Mouse (Mus musculus) embryonic fibroblast, embryonic 13.5 days (primary cell): ENCODE data around the gene Gadd45a. TPM values are rescaled to one million over a fixed set of nuclear protein-coding genes. Genes with fewer than 3 reads are reported as not detected.
"Not testable (repeated sequence)": the region's sequence is repeated elsewhere in the genome, so short reads cannot be mapped to it uniquely, and the experiment has no call there.

Experiments used
- H3K27ac ChIP-seq: 2 replicates; pipeline ENCODE4 v1.5.1; 2012; ENCODE audit warnings: low read length, control low read depth, inconsistent platforms; ENCODE audit not compliant: insufficient read depth
- H3K4me1 ChIP-seq: 2 replicates; pipeline ENCODE4 v1.6.1; 2011; ENCODE audit warnings: low read length; ENCODE audit not compliant: control insufficient read depth, insufficient read depth
- H3K4me3 ChIP-seq: 2 replicates; pipeline ENCODE4 v1.5.1; 2011; ENCODE audit warnings: mild to moderate bottlenecking, control low read depth, low read length; ENCODE audit not compliant: insufficient read depth
- CTCF ChIP-seq: IDR thresholded peaks from 2 replicates; pipeline ENCODE4 v1.5.1; 2011; ENCODE audit warnings: mild to moderate bottlenecking, control low read depth, low read length, moderate library complexity, borderline replicate concordance; ENCODE audit not compliant: insufficient read depth
- POLR2A ChIP-seq: IDR thresholded peaks from 2 replicates; pipeline ENCODE4 v1.6.1; 2011; ENCODE audit warnings: low read depth, mild to moderate bottlenecking, control low read depth, low read length, moderate library complexity
- polyA plus RNA-seq: library from polyadenylated mRNA; stranded (reverse); fragments of >200 nt; gene quantifications from 2 replicates; pipeline ENCODE4 v1.2.4, GENCODE M21; 2011; ENCODE audit warnings: low read depth; ENCODE audit not compliant: missing spikeins, insufficient read length

Gadd45a gene
- polyA plus RNA-seq, 1 experiment, result 69.2 TPM

DNA sequence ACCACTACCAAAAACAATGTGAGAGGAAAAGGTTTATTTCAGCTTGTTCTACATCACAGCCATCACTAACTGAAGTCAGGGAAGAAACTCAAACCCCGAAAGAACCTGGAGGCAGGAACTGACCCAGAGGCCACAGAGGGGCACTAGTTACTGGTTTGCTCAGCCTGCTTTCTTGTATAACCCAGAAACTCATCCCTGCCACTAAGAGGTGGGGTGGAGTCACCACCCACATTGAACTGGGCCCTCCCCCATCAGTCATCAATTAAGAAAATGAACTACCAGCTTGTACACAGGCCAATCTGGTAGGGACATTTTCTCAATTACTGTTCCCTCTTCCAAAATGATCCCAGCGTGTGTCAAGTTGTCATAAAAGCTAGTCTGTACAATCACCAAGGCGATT, 10.6 kb downstream of the Gadd45a start:
- TF ChIP-seq POLR2A, result no peak
- Histone ChIP-seq H3K27ac (no peak overlapping the region), H3K4me3 (no peak overlapping the region), H3K4me1 (no peaks in the 10 kb centered on the region)

DNA sequence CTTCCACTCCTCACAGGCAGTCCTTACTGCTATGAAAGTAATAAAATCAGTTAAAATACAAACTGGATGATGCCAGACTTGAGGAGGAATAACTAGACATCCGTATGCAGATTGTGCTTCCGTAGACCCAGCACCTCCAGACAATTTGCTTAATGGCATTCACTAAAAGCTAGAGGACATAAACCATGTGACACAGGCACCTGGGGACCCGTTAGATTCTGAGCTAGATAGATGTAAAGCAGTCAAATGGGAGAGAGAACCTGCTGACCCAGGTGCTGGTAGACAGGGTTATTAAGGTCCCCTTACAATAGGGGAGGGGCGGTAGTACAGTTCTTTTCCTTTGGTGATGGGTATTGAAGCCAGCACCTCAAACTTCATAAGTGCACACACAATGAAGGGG, 13.5 kb downstream of the Gadd45a start:
- TF ChIP-seq POLR2A, result no peak
- TF ChIP-seq CTCF, result no peak
- Histone ChIP-seq H3K27ac (no peak overlapping the region), H3K4me3 (no peak overlapping the region), H3K4me1 (no peaks in the 10 kb centered on the region)

GRCm38 (mm10) chr6:67021308-67021707, 15.9 kb downstream of the Gadd45a start:
- H3K4me3 ChIP-seq, result no peak overlapping the region
- no peak overlapping the region for H3K27ac ChIP-seq
- no peaks in the 10 kb centered on the region for H3K4me1 ChIP-seq
- TF ChIP-seq CTCF (no peak), POLR2A (no peak)

DNA sequence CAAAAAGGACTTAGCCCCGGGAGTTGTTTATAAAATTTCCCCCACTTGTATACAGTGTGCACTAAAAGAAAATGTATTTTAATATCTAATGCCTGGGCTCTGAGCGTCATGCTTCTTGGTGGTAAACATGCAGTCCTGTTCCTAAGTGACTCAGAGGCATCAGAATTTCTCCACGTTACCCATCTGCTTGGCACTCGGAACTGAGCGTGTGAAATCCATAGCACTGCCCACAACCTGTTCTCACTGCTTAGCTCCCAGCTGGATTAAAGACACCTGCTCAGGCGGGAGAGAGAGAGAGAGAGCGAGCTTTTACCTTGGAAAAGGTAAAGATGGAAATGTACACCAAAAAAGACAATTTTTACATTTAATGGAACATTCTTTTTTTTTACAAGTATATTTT, 18.3 kb downstream of the Gadd45a start:
- H3K27ac ChIP-seq, H3K4me1 ChIP-seq, H3K4me3 ChIP-seq: not testable (repeated sequence)

- peaks cover 5% of the 10 kb centered on the region; the same call in 1 of the 2 replicates for H3K4me1 ChIP-seq
- TF ChIP-seq POLR2A (no peak), CTCF (no peak)
- H3K27ac ChIP-seq, result no peak overlapping the region
- H3K4me3 ChIP-seq, result no peak overlapping the region
Observed at GRCm38 (mm10) chr6:67018365-67018764, 18.9 kb downstream of the Gadd45a start.

DNA sequence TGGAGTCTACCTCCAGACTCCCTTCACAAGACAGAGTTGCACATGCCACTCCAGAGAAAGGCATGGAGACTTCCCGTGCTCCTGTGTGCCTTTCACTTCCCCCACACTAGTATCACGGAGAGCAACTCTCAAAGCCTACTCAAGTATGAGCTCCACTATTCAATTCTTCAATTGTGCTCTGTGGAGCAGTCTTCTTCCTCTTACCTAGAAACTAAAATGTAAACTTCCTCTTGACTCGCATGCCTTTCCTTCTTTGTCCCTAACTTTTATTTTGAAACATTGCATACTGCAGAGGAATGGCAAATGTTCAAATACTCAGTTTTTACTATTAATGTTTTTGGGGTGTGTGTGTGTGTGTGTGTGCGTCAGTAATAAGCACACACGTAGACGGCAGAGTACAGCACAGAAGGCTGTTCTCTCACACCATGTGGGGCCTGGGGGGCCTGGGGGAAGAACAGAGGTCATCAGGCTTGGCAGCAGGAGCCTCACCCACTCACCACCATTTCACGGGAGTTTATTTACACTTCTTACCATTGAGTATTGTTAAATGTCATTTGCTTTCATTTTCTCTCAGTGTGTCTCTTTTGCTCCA, 20.6 kb downstream of the Gadd45a start:
- Histone ChIP-seq H3K4me3 (no peak overlapping the region), H3K27ac (no peak overlapping the region), H3K4me1 (peaks cover 5% of the 10 kb centered on the region; the same call in 1 of the 2 replicates)
- TF ChIP-seq POLR2A (no peak), CTCF (no peak)

DNA sequence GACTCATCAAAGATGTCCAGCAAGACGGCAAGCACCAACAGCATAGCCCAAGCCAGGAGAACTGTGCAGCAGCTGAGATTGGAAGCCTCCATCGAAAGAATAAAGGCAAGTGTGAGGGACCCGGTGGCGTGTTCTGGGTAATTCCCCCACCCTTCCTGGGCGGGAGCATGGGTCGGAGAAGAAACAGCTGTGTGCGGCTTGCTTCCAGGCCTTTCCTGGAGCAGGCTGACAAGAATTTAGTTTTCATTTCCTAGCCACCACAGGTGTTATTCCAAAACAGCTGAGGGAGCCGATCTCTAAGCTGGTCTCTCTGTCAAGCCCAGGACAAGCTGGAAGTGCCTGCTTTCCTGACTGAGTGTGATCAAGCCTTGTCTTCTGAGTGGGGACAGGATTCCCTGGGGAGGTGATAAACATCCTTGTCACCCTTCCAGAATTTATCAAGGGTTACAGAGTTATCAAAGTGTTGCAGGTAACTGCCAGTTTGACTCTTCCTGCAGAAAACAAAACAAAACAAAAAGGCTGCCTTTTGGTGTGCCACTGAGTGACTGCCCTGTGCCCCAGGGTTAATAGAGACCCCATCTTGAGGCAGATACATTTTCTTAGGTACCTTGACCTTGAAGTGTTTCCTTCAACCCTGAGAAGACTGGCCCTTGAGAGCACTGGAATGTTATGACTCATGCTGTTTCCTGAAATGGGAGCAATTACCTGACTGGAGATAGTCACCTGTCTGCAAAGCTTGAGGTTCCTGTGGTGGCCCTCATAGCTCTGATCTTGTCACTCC, 21.3 kb downstream of the Gadd45a start:
- TF ChIP-seq POLR2A (no peak), CTCF (no peak)
- Histone ChIP-seq H3K4me3 (no peak overlapping the region), H3K4me1 (peaks cover 5% of the 10 kb centered on the region; the same call in 1 of the 2 replicates), H3K27ac (no peak overlapping the region)

DNA sequence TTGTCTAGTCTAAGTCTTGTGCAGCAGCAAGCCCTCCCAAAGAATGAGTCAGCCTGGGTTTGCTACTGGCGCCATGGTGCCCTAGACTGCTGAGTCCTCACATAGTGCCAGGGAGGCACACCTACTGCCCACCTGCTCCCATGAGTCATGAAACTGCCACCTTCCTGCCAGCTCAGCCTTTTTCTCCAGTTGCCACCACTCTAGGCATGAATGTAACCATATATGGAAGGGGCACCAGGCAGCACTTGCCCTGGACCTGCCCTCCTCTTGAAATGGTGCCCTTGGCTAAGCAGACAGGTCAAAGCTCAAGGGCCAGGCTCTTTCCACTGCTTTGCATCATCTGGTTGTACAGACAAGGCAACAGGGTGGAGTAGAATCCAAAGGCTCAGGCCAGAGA, 22.6 kb downstream of the Gadd45a start:
- Histone ChIP-seq H3K27ac (no peak overlapping the region), H3K4me1 (peaks cover 5% of the 10 kb centered on the region; the same call in 1 of the 2 replicates), H3K4me3 (no peak overlapping the region)
- TF ChIP-seq CTCF (no peak), POLR2A (no peak)

DNA sequence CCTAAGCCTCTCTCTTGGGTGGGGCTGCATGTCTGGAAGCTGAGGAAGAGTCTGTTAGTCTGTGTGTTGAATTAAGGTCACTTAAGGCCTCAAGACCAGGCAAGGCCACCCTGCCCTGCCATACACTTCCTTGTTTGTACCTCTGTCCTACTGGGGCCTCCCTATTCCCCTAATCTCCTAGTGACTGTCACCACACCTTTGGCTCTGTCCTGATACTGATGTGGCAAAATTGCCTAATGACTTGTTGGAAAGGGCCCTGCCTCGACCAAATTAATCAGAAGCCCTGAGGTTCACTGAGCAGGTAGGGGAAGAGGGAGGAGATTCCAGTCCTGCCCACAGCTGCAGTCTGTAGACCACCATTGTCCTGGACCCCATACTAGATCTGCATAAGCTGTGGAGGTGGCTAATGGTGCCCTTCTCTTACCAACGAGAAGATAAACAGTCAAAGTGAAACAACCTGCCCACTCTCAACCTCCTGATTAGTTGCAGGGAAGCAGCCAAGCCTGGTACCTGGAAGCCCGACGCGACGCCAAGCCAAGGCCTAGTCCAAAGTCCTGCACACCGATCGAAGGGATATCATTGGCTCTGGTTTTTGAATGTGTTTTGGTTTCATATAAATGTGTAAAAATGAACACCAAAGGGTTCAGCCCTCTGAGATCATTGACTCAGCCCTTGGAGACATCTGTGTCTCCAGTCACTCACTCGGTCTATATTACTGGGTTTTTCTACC, 23.1 kb downstream of the Gadd45a start:
- Histone ChIP-seq H3K27ac (no peak overlapping the region), H3K4me3 (no peak overlapping the region), H3K4me1 (peaks cover 5% of the 10 kb centered on the region; the same call in 1 of the 2 replicates)
- TF ChIP-seq CTCF, result no peak
- no peak for TF ChIP-seq POLR2A
